Mouse (Mus musculus) C2C12 (cell line): ENCODE data around the gene Mdh1.

Experiments used
- CEBPB ChIP-seq: IDR thresholded peaks from one replicate; pipeline ENCODE4 v1.6.1; 2011; ENCODE audit warnings: low read depth, mild to moderate bottlenecking, control low read depth, moderate library complexity
- CTCF ChIP-seq: IDR thresholded peaks from one replicate; pipeline ENCODE4 v1.5.1; 2011; ENCODE audit not compliant: control insufficient read depth, insufficient read depth, insufficient read length
- MAX ChIP-seq: IDR thresholded peaks from one replicate; pipeline ENCODE4 v1.6.1; 2011; ENCODE audit warnings: mild to moderate bottlenecking, control low read depth
- MYOG ChIP-seq: IDR thresholded peaks from one replicate; pipeline ENCODE4 v1.6.1; 2011; ENCODE audit not compliant: control insufficient read depth, insufficient read length; ENCODE audit errors: extremely low read depth
- USF1 ChIP-seq: IDR thresholded peaks from one replicate; pipeline ENCODE4 v1.6.1; 2011; ENCODE audit warnings: low read depth, mild to moderate bottlenecking, control low read depth, moderate library complexity

DNA sequence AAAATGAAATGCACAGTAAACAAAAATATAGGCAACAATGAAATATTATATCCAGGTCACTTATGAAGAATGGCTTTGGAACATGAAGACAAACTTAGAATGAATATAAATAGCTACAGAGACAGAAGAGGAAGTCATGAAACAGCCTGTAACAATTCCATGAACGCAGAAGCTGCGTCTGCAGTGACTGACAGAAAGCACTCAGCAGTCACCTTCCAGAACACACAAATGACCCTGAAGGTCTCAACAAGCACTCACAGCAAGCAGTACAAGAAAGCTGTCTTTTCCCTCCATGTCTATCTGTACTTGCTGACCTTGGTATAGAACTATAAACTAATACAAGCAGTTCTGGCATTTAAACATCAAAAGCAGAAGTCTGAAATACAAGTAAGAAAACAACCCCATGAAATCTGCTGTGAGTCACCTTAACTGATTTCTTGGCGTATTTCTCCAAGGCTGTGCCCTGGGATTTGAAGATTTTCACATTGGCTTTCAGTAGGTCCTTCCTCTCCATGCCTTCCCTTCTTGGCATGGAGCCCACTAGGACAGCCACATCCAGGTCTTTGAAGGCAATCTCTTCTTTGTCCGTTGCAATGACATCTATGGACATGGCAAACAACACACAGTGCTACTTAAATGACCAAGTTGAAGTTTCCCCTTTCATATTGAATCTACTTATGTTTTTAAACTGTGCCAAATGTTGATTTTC lies 8.4 kb downstream of the Mdh1 start:
- no peak for TF ChIP-seq CTCF
- no peak for TF ChIP-seq MAX
- no peak for TF ChIP-seq CEBPB
- no peak for TF ChIP-seq MYOG
- TF ChIP-seq USF1: no peak
